Mouse (Mus musculus) erythroblast, embryonic 14.5 days (primary cell): ENCODE results near the gene Ccdc89. TPM values are rescaled to one million over a fixed set of nuclear protein-coding genes. Genes with fewer than 3 reads are reported as not detected.

Source experiments
- H3K27me3 ChIP-seq: 2 replicates; pipeline ENCODE4 v1.6.1; 2012; ENCODE audit warnings: inconsistent platforms; ENCODE audit not compliant: control insufficient read depth
- H3K36me3 ChIP-seq: 2 replicates; pipeline ENCODE4 v1.6.1; 2012; ENCODE audit warnings: mild to moderate bottlenecking, inconsistent platforms; ENCODE audit not compliant: control insufficient read depth
- H3K4me1 ChIP-seq: 2 replicates; pipeline ENCODE4 v1.6.1; 2012; ENCODE audit warnings: inconsistent platforms; ENCODE audit not compliant: control insufficient read depth
- H3K4me3 ChIP-seq: replicated peaks from 2 replicates; pipeline ENCODE3; 2012; ENCODE audit warnings: moderate library complexity, mild to moderate bottlenecking, inconsistent platforms
- H3K9me3 ChIP-seq: 2 replicates; pipeline ENCODE4 v1.6.1; 2012; ENCODE audit warnings: low read length, inconsistent platforms, mixed read lengths; ENCODE audit not compliant: control insufficient read depth
- GATA1 ChIP-seq: IDR thresholded peaks from 2 replicates; pipeline ENCODE4 v1.6.1; 2012; ENCODE audit warnings: low read length, inconsistent platforms, mixed read lengths
- TAL1 ChIP-seq: IDR thresholded peaks from 3 replicates; pipeline ENCODE4 v1.6.1; 2012; ENCODE audit warnings: low read length, inconsistent platforms, mixed read lengths
- polyA plus RNA-seq: library from polyadenylated mRNA; stranded (reverse); fragments of >175 nt; gene quantifications from 2 replicates; pipeline ENCODE4 v1.2.3, GENCODE M21; 2012

Gene Ccdc89
- polyA plus RNA-seq = not detected in 2 replicates

DNA sequence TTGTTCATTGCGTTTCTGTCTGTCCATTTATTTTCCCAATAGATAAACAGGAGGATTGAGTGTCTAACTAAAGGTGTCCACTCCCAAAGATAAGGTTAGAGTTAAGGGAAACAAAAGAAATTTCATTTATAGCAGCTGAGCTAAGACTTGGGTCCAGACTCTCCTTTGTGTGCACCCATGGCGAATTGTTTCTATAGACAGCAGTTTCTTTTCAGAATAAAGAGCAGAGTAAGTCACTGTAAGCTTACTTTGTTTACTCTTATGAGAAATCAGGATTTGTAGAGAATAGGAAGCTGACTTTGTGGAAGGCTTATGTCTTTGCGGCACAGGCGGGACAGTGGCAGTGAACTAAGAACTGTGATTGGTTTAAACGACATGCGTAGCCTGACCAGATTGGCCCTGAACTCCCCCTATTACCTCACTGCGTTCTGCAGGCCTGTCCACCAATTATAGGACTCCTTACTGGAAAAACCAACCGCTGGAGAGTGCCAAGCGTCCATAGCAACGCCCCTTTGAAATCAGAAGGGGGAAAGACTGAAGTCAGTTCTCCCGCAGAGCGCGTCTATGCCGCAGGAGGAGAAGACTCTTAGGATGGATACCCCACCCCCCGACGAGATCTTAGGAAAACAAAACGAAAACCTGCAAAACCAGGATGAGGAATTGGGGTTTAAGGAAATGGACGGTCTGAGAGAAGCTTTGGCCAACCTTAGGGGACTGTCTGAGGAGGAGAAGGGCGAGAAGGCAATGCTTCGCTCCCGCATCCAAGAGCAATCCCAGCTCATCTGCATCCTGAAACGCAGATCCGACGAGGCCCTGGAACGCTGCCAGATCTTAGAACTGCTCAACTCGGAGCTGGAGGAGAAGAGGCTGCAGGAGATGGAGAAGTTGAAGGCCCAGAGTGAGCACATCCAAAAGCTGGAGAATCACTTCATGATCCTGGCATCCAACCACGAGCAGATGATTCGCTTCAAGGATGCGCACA is at the start of gene Ccdc89:
Gene Ccdc89 (plus strand): TSS at position 558 of the 982 bp plus-strand sequence.
- no peak for TF ChIP-seq GATA1
- no peak for TF ChIP-seq TAL1
- Histone ChIP-seq H3K27me3 (peaks cover 14% of the 10 kb centered on the region), H3K4me1 (peaks cover 6% of the 10 kb centered on the region), H3K4me3 (peak within 1 kb of the TSS; percentile 43), H3K9me3 (no peaks in the 10 kb centered on the region; the same call in 1 of the 2 replicates), H3K36me3 (no peaks in the 10 kb centered on the region)

DNA sequence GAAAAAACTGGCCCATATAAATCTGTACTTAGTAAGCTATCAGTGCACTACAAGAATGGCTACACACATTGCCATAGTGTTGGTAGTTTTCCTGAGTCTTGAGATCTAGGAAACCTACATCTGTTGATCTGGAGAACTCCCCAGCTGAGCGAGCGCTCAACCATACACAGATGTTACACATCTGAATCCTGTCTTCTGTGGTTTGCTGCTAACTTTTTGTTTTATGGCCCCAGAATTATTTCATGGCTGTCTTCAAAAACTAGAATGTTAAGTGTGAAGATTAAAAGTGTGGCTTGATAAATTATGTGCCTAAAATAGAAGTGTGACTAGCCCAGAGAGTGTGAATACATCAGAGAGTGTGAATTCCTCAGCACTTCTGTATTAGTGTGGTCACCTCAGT is 42.0 kb upstream of the Ccdc89 start:
- TF ChIP-seq GATA1 (no peak), TAL1 (no peak)
- H3K4me1 ChIP-seq = no peaks in the 10 kb centered on the region

DNA sequence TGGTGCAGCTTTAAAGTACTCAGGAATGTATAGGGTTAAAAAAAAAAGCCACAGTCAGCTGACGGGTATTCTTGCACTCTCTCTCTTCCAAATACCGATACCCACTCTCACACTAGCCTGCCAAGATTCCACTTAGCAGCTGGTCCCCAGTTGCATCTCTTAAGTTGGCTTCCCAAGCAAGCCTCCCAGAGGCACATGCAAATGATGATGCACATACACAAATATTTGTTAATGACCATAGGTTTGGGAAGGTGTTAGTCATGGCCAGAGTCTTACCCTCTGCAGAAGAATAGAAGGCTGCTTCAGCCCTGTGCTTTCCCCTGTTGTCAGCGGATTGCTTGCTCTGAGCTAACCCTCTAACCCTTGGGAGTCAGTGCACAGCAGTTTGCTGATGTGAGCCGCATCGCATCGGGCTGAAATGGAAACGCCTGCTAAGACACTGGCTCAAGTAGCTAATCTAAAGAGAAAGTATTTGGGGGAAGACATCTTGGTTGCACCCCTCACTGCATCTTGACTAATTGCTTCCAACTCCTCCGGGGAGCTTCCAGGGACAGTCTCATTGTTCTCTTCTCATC is 39.4 kb upstream of the Ccdc89 start:
- Histone ChIP-seq H3K36me3 (no peaks in the 10 kb centered on the region), H3K4me3 (no peak overlapping the region), H3K9me3 (no peaks in the 10 kb centered on the region), H3K27me3 (peaks cover 6% of the 10 kb centered on the region), H3K4me1 (no peaks in the 10 kb centered on the region)
- TF ChIP-seq GATA1 (no peak), TAL1 (no peak)

More for the DNA sequence above, 42.0 kb upstream of the Ccdc89 start:
- H3K27me3 ChIP-seq = peaks cover 6% of the 10 kb centered on the region
- no peak overlapping the region for H3K4me3 ChIP-seq
- no peaks in the 10 kb centered on the region for H3K36me3 ChIP-seq
- H3K9me3 ChIP-seq = no peaks in the 10 kb centered on the region

DNA sequence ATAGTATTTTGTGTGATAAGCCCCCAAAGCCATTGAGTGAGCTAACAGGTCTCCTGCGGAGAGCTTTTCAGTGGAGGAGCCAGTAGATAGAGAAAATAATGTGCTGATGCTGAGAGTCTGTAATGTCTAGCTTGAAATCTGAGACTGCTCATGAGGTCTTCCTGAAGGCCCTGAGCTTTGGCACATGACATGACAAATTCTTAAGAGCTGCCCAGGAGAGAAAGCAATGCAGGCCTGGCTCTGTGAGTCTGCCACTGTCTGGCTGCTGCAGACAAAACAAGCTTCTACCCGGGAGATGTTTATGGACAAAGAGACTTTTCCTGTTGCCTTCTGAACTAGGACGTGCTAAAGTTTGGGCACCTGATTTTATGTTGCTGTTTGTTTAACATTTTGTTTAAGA is 36.6 kb upstream of the Ccdc89 start:
- H3K27me3 ChIP-seq = peaks cover 6% of the 10 kb centered on the region
- H3K9me3 ChIP-seq = no peaks in the 10 kb centered on the region
- no peak for TF ChIP-seq GATA1
- no peaks in the 10 kb centered on the region for H3K36me3 ChIP-seq
- no peak overlapping the region for H3K4me3 ChIP-seq
- H3K4me1 ChIP-seq = no peaks in the 10 kb centered on the region

DNA sequence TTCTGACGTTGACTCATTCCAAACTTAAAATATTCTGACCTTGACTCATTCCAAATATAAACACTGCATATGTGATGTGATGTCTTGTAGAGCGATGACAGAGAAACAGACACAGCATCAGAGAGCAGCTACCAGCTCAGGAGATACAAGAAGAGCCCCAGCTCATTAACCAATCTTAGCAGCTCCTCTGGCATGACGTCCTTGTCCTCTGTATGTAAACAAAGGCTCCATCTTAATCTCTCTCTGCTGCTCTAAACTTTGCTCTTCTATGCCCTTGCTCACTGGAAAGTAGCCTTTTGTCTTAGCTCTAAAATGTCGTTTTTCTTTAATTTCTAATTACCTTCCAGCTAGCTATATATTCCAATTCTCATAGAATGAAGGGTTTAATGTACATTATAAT is 31.3 kb upstream of the Ccdc89 start:
- Histone ChIP-seq H3K4me1 (no peaks in the 10 kb centered on the region), H3K27me3 (no peaks in the 10 kb centered on the region), H3K9me3 (no peaks in the 10 kb centered on the region), H3K4me3 (no peak overlapping the region), H3K36me3 (no peaks in the 10 kb centered on the region)
- TF ChIP-seq TAL1 (no peak), GATA1 (no peak)

DNA sequence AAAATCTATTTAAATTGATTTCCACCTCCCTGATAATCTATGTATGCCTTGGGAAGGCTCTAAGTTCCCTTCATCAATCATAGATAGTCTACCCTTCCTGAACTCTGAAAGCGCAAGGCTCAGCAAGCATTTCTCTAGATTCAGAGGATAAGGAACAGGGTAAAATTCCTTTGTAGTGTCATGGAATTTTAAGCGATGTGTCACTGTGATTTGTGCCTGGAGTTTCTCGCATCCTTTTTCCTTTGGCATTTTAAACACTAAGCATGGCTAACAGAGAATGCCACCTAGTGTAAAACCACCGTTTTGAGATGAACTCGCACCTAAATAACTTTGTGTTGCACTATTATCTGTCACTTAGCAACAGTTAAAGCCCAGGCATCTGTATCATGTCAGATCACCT is 30.4 kb upstream of the Ccdc89 start:
- no peak for TF ChIP-seq TAL1
- TF ChIP-seq GATA1 = no peak
- H3K9me3 ChIP-seq = no peaks in the 10 kb centered on the region
- no peaks in the 10 kb centered on the region for H3K36me3 ChIP-seq

DNA sequence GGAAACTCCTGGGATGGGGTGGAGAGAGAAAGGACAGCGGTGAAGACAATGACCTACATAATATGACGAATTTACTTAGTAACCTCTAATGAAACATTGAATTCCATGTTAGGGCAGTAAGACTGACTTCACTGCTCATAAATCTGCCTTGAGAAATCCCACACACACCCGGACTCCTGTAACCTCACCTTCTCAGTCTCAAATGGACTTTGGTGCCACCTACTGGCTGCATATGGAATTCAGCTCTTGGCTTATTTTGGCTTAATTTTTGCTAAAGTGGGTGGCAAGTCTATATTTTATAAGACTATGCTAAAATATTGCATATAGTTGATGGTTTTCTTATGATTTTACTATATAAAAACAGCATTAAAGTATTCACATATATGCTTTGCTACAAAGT is 16.4 kb upstream of the Ccdc89 start:
- no peaks in the 10 kb centered on the region for H3K4me1 ChIP-seq
- no peak overlapping the region for H3K4me3 ChIP-seq
- no peaks in the 10 kb centered on the region for H3K9me3 ChIP-seq
- H3K36me3 ChIP-seq = no peaks in the 10 kb centered on the region
- TF ChIP-seq TAL1 = no peak
- TF ChIP-seq GATA1 = no peak
- H3K27me3 ChIP-seq = no peaks in the 10 kb centered on the region

More for the DNA sequence above, 30.4 kb upstream of the Ccdc89 start:
- H3K4me3 ChIP-seq = no peak overlapping the region
- H3K4me1 ChIP-seq = no peaks in the 10 kb centered on the region
- no peaks in the 10 kb centered on the region for H3K27me3 ChIP-seq

DNA sequence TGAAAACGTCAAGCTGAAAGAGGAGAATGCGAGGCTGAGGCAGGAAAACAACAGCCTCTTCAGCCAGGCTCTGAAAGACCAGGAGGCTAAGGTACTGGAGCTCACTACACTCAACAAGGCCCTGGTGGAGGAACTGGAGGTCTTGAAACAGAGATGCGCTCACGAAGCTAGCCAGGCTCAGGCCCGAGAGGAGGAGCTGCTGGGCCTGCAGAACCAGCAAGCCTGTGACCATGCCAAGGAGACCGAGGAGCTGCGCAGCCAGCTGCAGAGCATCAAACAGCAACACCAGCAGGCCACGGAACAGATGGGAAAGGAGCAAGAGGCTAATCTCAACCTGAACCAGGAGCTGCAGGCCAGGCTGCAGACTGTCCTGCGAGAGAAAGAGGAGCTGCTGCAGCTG is 629 bp downstream of the Ccdc89 start:
- no peak overlapping the region for H3K4me3 ChIP-seq
- peaks cover 14% of the 10 kb centered on the region for H3K27me3 ChIP-seq
- TF ChIP-seq TAL1 = no peak
- TF ChIP-seq GATA1 = no peak
- no peaks in the 10 kb centered on the region; the same call in 1 of the 2 replicates for H3K9me3 ChIP-seq
- H3K4me1 ChIP-seq = peaks cover 6% of the 10 kb centered on the region
- no peaks in the 10 kb centered on the region for H3K36me3 ChIP-seq

DNA sequence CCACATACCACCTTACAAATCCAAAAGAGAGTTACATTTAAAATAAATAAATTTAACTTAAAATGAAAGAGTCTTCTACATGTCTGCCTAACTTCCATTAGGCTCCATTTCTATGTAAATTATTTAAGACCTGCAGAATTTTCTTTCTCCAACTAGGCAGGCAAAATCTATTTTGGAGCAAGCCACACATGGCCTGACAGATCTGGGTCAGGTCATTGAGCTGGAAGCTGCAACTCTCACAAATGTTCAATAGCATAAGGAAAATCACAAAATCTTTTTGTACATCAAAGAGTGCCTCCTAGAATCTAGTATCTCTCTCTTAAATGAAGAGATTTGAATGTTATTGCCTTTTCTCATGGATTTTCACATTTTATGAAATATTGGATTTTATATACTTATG is 5.8 kb downstream of the Ccdc89 start:
- no peaks in the 10 kb centered on the region; the same call in 1 of the 2 replicates for H3K9me3 ChIP-seq
- H3K4me1 ChIP-seq = no peaks in the 10 kb centered on the region
- no peak overlapping the region for H3K4me3 ChIP-seq
- peaks cover 7% of the 10 kb centered on the region for H3K27me3 ChIP-seq
- no peak for TF ChIP-seq GATA1
- no peak for TF ChIP-seq TAL1
- no peaks in the 10 kb centered on the region for H3K36me3 ChIP-seq
